Mouse (Mus musculus): ENCODE data around the gene Zpbp.

Gene Zpbp

GRCm38 (mm10) chr11:11461635-11462560, at the start of gene Zpbp, which contains the start of gene Spata48:
Gene Zpbp, minus strand, starts transcription at chr11:11462408.
Gene Spata48, plus strand, starts transcription at chr11:11462094.
- peak; percentile 94 for DNase-seq

- DNase-seq: no peak
Measured at GRCm38 (mm10) chr11:11509413-11509812, 47.2 kb upstream of the Zpbp start.

GRCm38 (mm10) chr11:11506187-11506586, 44.0 kb upstream of the Zpbp start:
- DNase-seq: no peak

DNA sequence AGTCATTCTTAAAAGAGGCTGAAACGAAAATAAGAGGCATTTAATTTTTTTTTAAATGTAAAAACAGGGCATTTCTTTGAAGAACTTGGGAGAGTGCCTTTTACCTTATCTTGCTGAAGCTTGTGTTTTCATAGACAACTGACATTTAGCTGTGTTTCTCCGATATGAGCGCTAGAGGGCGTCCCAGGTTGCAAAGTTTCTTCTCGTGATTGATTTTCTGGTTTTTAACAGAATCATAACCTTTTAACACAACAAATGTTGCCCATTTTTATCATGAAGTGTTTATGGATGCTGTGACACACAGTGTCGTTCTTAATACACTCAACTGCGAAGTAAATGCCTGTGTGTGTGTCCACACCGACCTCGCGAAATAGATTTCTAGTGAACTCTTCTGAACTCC, 37.7 kb upstream of the Zpbp start:
- DNase-seq: peak; percentile 22

DNA sequence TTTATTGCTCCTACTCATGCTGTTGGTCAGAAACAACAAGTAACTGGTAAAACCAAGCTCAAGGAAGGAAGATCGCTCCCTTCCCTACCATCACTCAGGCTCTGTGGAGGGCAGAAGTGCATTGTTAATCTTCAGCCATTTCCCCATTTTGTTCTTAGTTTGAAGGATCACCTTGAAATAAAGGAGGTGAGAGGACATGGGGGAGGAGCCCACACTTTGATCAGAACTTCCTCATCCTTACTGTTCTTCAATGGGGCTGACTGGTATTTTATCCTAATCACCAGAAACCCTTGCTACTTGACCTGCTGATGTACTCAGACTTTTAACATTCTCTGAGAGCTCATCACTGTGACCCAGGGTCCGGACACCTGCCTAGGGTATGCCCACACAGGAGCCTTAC, 33.5 kb upstream of the Zpbp start:
- DNase-seq: no peak

DNA sequence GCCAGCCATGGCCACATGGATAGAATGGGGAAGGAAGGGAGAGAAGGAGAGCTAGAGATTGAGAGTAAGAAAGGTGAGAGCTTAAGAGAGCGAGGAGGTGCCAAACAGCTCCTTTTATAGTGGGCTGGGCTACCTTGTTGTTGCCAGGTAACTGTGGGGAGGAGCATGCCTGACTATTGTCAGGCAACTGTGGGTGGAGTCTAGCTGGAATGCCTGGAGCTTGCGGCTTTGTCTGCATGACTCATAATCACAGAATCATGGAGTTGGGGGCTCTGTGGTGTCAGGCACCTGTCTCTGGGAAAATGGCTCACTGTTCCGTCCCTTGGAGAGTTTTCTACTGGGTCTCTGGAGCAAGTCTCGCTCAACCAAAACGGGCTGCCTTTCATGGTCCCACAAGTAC, 29.8 kb upstream of the Zpbp start:
- no peak for DNase-seq

DNA sequence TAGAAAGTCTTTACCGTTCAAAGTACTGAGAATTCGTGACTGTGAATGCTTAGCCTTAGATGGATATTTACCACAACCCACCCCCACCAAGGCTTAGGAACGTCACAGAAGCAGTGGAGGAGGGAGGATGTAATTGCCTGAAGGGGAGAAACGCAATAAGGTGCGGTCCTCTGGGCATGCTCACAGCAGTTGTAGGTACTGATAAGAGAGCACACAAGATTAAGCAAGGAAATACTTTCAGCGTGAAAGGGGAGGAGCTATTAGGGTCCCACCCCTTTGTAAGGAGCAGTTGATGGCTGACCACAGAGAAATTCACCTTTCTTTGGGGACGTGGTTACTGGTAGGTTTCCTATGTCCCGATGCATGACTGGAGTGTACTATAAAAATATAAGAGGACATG, 22.2 kb upstream of the Zpbp start:
- DNase-seq: no peak

GRCm38 (mm10) chr11:11468924-11469323, 6.7 kb upstream of the Zpbp start:
- no peak for DNase-seq

DNA sequence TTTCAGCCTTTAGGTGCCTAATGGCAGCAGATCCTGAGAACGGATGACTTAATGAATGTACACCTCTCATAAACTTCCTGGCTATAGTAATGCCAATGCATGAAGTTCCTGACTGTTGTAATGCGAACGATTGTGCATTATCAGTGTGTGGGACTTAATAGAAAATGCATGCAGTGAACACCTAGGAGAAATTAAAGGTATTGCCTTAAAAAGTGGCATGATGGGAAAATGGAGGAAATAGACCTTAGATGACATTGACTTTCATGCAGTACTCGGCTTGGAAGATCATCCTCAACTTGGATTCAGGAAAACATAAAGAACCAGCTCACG, 318 bp upstream of the Zpbp start:
- DNase-seq: no peak

- DNase-seq: peak; percentile 29
Measured at GRCm38 (mm10) chr11:11455037-11455436, 7.2 kb downstream of the Zpbp start.

DNA sequence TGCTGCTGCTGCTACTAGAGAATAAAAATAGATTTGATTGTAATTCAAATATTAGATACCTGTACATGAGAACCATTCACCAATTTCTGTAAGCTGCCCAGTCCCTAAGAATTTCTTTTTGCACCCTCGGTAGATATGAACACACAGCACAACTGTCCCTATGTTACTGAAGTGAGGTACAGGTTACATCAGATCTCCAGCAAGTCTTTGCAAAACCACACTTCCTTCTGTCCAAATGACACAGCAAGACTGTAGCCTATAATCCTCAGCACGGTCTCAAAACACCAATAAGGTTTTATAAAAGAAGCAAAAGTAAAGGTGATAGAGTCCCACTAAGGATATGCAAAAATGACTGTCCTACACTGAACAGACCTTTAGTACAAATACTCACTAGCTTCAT, 44.9 kb downstream of the Zpbp start:
- no peak for DNase-seq

DNA sequence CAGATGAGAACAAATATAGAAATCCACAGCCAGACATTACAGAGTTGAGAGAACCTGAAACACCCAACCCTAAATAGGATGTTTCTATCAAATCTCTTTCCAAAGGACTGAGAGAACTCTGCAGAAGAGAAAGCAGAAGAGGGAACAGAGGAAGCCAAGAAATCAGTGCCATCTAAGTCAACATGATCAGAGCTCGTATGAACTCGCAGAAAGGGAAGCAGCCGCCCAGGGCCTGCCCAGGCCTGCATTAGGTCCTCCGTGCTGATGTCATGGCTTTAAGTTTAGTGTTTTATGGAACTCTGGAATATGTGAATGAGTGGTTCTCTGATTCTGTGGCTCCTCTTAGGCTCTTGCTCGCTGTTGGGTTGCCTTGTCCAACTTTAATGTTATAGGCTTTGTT, 48.0 kb downstream of the Zpbp start:
- DNase-seq: no peak

- no peak for DNase-seq
Measured at GRCm38 (mm10) chr11:11394686-11395085, 67.5 kb downstream of the Zpbp start.

GRCm38 (mm10) chr11:11393164-11393563, 69.0 kb downstream of the Zpbp start:
- DNase-seq: no peak

GRCm38 (mm10) chr11:11371305-11371704, 90.9 kb downstream of the Zpbp start:
- DNase-seq: no peak

- no peak for DNase-seq
Measured at GRCm38 (mm10) chr11:11283512-11283911, 178.7 kb downstream of the Zpbp start.

- DNase-seq: no peak
Measured at GRCm38 (mm10) chr11:11280128-11280527, 182.1 kb downstream of the Zpbp start.

DNA sequence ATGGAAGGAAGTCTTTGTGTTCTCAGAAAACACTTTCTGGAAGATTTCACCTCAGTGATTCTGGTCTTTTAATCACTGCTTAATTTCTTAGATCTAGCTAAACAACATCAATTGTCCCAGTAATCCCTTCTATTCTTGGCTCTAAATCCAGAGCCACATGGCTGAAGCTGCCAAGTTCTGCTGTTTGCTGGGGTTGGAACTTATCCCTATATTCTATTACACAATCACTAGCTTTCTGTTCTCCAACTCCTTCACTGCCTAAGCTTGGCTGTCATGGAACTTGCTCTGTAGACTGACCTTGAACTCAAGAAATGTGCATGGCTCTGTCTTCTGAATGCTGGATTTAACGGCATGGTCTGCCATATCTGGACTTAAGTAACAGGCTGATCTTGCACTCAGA, 204.9 kb downstream of the Zpbp start:
- DNase-seq: peak; percentile 0

DNA sequence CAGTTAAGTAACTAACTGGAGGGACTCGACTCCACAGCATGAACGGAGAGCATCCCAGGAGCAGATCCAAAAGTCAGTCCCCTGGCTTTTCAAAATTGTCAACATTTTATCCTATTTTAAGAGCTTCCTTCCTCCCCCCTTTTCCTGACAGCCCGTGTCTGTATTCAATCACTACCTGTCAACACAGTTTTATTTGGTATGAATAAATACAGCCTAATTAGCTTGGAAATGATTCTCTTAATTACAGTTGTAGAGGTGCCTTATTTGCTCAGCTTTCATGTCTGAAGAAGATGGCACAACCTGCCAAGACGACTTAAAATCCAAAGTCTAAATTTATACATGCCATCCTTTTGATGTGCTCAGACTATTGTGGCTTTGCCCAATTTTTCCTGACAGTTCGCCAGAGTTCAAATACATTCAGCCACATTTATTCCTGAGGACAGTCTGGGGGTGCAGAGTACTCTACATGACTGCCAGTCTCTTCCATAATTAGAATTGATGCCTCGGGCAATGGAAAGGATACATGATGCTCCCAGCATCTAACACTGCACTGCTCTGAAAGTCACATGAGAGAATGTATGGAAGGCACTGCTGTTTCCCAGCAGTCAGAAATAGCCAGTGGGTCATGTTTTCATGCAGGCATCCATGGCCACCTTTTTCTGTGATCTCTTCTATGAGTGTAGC, 219.4 kb downstream of the Zpbp start:
- no peak for DNase-seq

GRCm38 (mm10) chr11:11239346-11239745, 222.9 kb downstream of the Zpbp start:
- peak; percentile 1 for DNase-seq
